Comparison of ENCODE assay signal across 10 mouse cellular contexts in the genomic region with DNA sequence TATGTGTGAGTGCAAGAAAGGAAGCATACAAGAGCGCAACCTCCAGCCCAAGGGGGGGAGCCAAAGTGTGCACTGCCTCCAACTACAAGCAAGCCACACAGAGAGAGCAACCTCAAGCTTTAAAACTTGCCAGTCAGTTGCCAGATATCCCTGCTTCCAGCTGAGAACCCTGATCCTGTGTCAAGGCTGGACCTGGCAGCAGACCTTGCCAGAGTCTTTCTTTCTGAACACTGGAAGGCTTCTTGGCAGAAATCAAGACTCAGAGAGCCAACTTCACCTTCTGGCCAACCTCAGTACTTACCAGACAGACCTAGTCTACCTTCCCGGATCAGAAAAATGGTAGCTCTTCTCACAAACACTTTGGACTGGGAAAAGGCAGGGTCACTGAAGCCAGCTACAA. TPM values are rescaled to one million over a fixed set of nuclear protein-coding genes. Genes with fewer than 3 reads are reported as not detected.
DNase-seq lines count a peak whose midpoint lies in the region.
"Had no signal": no experiment of that assay in that cellular context is flagged by ENCODE, and none has a peak within 500 bp of the region (broad histone marks: within the 10 kb centered on the region; RNA-seq: fewer than 3 reads in every experiment).

No protein-coding gene starts in this region.

- peak; percentile 8 to 34 for DNase-seq in layer of hippocampus, postnatal 14 days (ENCODE audit: low spot score in 2 of 2)
- DNase-seq in layer of hippocampus, adult 18-20 months (ENCODE audit: low spot score in 2 of 2) = no peak
- DNase-seq in cerebellum, adult 11 months = peak; percentile 9
- DNase-seq in cerebellum, adult 8-10 months = peak; percentile 9
- DNase-seq in gastrocnemius, postnatal 10 days = peak; percentile 6
- DNase-seq in thymus, postnatal 14 days = no peak
- DNase-seq in frontal cortex, postnatal 36 days (ENCODE audit: low spot score in 2 of 2) = no peak
- DNase-seq: layer of hippocampus, adult 9-11 months; spleen, adult 18-20 months had no signal

RNA-seq across cellular contexts. Expression of gene Atp13a5, which starts 20.5 kb away (rescaled TPM):
- 10 to 100 TPM; 12.2 to 12.7 TPM for total RNA-seq in layer of hippocampus, postnatal 14 days (2021)
- 1 to 10 TPM; 6.1 to 7.0 TPM for total RNA-seq in layer of hippocampus, adult 18-20 months (2021)
- 1 to 10 TPM; 3.0 to 3.4 TPM for total RNA-seq in gastrocnemius, postnatal 10 days (2021)
- total RNA-seq: megakaryocyte progenitor cell, adult 5-6 weeks had no signal

Comparison
In these comparisons a context has a peak if more than half of its experiments do, and no peak if none do; other contexts are left out.
1. DNase-seq: peak in layer of hippocampus, postnatal 14 days (2 of 2), cerebellum, adult 11 months (single experiment), cerebellum, adult 8-10 months (single experiment) and gastrocnemius, postnatal 10 days (single experiment); none in layer of hippocampus, adult 18-20 months (0 of 2), thymus, postnatal 14 days (single experiment) and frontal cortex, postnatal 36 days (0 of 2).